Mouse (Mus musculus): ENCODE results near the gene Bmpr1b.

The Bmpr1b gene

DNA sequence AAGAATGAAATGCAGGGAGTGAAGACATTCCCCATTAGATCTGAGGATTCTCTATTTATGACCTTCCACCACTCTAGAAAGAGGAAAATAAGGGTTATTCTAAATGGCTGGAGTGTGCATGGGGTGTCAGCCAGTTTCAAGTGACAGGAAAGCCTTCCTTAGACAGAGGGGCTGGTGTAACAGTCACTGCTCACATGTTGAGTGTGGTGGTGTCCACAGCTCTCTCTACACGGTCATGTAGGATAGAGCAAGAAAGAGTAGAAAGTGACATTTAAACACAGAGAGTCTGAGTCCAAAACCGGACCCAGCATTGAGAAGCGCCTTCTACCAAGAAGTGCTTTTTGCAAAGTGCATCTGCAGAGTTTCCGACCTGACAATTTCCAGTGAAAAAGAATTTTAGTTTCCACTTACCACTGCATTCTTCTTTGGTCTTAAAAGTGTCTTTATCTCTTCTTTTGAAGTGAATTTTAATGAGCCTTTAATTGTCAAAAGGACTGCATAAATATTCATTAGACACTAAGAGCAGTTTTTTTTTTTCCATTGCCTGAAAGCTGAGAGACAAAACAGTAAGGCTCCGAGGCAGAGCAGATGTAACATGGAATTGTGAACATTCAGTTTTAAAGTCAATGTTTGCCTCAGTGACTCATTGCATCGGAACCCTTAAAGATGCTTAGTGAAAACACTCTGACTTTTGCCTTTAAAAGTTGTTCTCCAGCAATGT is 263.2 kb downstream of the Bmpr1b start:
- DNase-seq (ENCODE audit: low spot score), result no peak

DNA sequence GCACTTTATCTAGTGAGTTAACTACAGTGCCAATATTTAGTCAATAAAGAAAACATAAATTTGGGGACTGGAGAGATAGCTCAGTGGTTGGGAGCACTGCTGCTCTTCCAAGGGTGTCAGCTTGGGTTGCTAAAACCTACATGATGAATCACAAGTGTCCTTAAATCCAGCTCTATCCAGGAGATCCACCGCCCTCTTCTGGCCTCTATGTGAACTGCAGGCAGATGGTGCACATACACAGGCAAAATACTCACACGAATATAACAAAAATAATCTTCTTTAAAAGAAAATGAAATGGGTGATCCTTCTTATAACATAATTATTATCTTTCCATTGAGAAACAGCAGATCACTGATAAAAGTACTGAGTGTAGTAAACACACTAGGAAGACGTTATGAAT is 268.9 kb downstream of the Bmpr1b start:
- no peak for DNase-seq (ENCODE audit: low spot score)

DNA sequence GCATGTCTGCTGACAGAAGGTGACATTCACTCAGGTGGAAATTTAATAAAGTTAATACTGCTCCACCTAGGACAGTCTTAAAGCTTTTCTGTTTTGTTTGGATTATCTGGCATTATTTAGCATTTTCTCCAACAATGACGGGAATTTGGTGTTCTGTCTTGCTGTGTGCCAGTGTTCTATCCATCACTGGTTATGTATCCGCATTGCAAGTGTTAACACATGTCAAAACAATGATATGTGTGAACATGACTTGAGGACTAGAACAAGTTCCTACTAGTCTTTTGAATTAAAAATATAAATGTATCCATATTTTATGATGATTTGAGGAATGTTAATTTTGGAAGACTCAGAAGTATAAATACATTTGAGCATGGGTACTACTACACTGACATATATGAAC is 269.7 kb downstream of the Bmpr1b start:
- no peak for DNase-seq (ENCODE audit: low spot score)

DNA sequence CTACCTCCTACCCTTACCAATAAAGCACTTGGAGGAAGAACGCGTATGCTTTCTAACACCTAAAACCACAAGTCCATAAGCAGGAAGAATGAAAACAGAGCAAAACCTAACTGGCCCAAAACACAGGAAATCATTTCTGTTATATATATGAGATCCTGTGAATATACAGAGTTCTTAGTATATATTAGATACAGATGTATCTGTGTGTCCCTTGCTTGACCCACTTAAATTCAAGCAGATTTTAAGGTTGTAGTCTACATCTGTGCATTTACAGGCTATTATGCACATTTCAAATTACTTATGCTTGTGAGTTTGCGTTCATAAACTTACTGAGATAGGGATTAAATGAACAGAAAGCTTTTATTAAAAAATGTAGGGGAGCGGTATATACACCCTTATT is 271.5 kb downstream of the Bmpr1b start:
- no peak for DNase-seq (ENCODE audit: low spot score)

DNA sequence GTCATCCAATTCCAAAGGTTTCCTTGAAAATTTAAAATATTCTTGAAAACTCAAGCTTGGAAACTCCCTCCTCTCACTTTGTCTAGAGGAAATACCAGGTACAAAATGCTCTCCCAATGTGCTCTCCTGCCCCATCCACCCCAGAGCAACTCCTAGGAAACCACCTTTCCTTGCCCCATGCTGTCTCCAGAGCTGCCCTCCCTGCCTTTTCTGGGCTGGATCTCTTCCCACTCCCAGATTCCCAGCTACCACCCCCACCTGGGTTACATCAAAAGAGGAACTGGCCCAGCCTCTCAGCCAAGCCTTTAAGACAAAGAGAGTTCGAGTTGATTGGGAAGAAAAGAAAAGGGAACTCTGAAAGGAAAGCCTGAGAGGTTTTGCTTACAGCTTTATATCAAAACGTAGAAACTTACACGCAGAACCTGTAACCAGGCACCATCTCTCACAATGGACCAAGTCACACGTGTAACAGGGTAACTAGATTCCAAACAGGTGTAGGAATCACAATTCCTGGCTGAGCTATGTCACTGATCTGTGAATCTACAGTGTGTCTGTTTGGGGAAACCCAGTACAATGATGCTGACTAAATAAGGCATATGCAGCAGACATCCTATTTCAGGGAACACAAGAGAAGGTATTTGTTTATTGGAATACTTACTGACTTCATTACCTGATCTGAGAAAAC is 272.2 kb downstream of the Bmpr1b start:
- DNase-seq (ENCODE audit: low spot score), result no peak

DNA sequence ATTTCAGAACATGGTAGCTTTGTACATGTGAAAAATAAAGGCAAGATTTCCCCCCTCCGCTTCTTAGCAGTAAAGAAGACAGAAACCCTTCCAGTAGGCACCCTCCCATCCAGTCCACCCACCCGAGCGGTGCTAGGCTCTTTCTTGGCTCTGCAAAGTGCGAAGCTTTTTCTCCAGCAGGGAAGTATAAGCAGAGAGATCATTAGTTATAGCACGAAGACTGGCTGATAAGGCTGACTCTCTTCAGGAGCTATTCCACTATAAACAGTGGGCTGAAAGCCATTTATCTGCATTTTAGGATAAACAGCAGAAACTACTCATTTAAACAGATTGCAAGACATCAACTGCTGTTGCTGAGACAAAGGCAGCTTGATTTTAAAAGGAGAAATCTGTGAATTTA is 274.1 kb downstream of the Bmpr1b start:
- DNase-seq (ENCODE audit: low spot score), result no peak

DNA sequence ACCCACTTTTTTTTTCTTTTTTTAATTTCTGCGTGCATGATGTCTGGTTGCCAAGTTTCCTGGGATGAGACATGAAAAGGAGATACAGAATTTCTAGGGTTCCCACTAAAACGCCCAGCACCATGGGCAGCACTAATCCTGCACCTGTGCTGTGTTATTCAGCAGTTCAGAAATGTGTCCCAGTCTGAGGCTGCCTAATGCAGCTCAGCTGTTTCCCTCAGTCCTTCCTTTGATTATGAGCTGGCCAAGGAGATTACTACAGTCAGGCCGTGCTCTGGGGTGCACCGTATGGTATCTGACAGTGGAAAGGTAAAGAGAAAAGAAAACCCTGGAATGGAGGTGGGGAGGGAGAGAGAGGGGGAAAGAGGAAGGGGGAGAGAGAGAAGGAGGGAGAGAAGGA is 278.6 kb downstream of the Bmpr1b start:
- DNase-seq (ENCODE audit: low spot score), result no peak

DNA sequence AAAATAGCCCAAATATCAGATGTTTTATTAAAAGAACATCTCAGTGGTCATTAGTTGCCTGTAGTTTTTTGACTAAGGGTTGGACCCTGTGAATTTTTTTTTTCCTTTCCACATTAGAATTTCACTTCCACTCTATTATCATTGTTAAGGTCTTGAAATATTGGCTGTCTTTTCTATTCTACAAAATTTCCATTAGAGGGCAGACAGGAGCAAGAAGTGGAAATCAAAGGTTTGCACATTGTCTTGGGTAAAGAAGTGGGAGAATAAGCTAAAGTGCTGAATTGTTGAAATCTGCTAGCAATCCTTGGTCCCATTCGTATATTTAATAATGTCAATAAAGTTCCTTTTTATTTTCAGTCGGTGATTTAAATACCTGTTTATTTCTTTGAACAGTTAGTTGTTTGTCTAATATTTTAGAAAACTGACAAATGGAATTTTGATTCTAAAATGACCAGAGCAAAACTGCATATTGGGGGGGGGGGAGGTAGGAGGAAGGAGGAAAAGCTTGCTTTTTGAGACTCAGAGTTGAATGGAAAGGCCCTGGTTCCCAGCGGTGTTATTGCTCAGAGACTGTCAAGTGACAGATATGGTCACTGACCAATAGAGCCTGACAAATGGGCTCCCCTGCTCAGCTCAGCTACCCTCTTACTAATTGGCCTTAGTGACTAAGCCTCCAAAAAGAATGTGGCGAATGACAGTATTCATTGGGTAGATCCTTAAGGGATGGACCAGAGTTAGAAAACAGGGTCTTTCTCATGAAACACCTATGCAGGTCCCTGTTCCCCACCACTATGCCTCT is 281.6 kb downstream of the Bmpr1b start:
- DNase-seq (ENCODE audit: low spot score), result no peak

DNA sequence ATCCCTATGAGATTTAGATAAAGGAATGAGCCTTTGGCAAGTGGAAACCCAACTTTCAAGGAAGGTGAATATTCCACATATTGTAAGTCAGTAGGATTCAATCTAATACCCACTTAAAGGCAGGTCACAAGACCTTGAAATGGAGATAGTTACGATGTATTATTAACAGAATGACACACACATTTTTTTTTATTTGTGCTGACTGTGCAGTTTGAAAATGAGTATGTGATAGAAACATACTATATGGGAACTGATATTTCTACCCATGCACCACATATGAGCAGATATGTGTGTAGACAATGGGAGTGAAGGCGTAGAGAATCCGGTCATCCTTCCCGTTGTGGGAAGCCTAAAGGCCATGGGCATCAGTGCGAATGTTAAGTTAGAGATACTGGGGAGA is 285.0 kb downstream of the Bmpr1b start:
- no peak for DNase-seq (ENCODE audit: low spot score)

DNA sequence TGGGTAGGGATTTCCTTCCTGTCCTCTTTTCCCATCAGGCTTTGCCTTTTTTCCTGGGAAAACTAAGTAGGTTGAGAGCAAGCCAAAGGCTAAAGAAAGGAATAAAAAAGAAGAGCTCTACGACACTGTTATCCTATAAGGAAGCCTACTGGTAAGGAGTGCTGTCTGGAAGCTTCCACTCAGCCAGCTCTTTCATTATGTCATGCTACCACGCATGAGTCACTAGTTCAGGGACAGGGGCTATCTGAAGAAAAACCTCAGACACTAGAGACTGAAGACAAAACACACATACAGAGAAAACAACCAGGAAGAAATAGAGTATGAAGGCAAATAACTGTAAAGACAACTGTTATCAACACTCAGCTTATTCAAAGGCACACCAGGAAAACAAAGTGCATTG is 286.7 kb downstream of the Bmpr1b start:
- no peak for DNase-seq (ENCODE audit: low spot score)

DNA sequence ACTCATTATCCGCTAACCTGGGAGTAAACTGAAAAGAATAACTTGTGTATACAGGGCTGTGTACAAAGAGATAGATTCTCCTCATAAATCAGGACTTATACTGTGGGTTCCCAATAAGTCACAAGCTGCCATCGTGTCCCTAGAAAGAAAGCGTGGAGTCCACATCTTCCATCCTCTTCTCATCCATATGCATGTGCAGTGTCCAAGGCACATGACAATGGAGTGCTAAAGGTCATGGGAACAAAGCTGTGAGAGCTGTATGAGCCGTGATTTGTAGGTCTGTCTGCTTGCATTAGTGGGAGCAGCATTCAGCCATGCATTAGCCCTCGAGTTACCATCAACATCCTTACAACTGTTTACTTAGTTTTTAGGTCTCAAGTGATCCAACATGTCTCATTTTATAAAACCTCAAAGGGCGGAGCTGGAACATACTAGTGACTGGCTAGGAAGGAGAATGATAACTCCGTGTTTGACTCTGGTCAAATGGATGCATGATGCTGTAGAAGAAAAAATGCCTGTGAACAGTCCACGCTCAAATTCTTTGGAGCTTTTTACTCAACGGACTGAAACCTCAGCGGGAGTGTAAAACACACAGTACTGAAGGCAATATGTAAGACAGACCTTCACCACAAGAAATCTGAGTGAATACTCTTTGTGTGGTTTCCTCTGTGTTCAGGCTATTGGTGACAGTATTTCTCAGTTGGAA is 296.7 kb downstream of the Bmpr1b start:
- DNase-seq (ENCODE audit: low spot score), result no peak

DNA sequence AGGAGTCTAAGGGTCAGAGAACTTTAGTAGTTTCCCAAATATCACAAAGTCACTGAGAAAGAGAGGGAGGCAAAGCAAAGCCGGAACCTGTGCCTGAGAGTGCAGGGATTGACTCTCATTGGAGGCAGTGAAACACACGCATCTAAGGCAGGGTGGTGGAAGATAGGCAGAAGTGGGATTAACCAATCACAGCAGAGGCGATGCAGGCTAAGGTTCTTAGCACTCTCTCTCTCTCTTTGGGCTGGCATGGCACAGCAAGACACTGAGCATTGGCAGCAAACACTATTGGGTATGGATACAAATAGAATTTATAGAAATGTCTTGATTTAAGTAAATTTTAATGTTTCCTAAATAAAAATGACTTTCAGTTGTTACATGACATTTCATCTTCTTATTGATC is 297.4 kb downstream of the Bmpr1b start:
- no peak for DNase-seq (ENCODE audit: low spot score)

DNA sequence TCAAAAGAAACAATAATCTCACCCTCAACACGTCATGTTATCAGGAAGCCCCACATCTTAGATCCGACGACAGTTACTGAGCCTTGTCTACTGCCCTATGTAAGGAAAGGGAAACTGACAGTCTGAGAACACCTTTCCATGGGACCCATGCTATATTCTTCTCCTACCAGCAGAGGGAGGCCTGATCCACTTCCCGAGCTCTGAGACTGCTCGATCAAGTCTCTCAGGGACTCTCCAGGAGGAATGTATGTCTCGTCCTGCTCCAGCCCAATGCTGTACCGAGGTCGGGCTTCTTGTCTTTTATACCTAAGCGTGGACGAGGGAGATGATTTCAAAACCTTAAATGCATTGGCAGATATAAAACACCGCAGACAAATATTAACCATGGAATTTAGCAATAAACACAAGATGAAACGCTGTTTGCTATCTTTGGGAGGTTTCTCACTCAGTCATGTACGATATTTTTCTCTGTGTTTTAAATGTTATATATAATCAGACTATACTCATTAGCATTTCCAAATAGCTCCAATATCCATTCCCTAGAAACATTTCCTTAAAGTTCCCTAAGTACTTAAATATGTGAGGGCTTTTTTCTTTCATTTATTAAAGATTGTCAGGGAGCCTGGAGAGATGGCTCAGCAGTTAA is 306.3 kb downstream of the Bmpr1b start:
- DNase-seq (ENCODE audit: low spot score), result no peak

DNA sequence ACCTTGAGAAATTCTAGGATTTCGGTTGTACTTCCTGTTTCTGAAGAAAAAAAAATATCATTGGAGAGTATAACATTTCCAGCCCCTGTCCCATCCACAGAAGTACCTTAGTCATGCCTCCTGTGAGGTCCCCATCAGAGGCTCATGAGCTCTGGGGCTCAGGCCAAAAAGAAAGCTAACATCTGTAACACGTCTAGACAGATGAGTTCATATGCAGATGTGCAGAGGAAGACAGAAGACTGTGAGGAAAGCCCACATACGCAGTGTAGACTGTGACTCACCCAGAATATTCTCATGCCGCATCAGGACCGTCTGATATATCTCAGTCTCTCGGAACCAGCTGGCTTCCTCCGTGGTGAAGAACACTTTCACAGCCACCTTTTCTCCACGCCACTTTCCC is 312.1 kb downstream of the Bmpr1b start:
- DNase-seq (ENCODE audit: low spot score), result no peak

DNA sequence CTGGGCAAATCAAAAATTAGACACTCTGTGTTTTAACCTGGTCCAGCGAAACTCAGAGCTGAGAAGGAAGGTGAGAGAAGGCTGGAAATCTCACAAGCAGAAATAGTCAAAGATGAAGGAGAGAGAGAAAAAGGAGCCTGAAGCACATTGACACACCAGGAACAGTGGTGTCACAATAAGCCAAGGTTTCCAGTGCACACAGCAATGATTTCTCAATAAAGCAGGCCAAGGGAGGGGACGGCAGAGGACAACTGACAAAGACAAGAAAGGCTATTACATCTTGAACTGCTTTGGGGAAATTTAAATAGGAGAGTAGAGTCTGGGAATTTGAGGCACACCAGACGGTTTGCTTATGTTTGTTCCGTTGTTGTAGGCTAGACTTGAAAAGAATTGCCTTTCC is 314.9 kb downstream of the Bmpr1b start:
- no peak for DNase-seq (ENCODE audit: low spot score)

DNA sequence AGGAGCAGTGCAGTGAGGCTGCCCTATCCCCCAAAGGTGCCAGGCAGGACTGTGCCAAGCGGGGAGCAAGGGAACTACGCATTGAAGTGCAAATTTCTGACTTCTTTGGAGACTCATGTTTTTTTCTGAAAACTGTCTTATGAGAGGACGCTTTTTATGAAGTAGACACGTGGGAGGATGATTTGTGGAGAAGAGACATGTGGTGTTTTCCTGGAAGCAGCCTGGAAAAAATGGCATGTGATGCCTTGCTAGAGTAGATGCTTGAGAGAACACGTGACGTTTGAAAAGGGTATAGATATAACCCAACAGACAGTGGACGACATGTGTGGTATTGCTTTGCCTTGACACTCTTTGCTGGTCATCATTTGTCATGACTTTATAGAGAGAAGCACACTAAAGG is 319.1 kb downstream of the Bmpr1b start:
- DNase-seq (ENCODE audit: low spot score), result no peak

DNA sequence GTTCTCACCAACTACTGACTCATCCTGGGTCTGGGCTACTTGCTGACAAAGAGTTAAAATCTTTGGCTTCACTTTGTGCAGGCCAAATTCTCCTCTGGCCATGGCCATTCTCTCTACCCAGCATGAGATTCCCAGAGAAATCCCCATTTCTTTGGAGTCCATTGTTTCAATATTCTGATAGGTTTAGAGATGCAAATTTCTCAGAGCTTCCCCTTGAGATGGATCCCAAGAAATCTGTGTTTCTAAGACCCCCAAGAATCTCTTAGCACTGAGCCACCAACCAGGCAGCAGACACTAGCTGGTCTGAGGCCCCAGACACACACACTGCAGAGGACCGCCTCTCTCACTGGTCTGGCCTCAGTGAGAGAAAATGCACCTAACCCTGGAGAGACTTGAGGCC is 320.0 kb downstream of the Bmpr1b start:
- no peak for DNase-seq (ENCODE audit: low spot score)

DNA sequence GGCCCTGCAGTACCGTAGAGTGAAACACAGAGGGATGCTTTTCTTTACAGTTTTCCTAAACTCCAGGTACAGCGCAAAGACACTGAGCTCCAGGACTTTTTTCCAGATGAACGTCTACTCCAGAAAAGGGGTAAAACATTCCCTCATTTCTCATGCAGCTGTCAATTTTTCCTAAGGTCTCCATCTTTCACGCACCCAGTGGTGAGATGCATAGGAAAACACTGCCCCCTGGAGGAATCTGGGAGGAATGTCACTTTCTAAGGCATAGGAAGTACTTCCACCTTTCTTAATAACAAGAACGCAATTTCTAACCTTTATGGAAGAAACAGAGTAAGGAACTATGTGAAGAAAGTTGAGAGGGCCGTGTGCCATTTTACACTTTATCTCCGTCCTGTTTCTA is 330.4 kb downstream of the Bmpr1b start:
- DNase-seq (ENCODE audit: low spot score), result no peak

DNA sequence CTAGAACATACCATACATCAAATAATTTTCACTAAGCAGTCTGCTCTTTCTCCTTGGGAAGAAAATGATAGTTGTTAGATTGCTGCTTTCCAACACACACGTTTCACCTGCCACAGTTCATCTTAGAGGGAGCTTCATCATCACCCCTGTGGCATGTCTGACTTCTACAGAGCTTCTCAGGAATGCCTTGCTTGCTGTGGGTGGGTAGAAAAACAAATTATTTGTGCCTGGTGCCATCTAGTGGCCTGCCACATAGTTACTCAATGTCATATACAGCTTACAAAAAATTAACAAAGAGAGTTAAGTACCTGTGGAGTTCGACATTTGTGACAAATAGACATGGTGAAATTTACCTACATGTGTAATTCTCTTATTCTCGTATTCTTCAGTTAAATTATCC is 338.1 kb downstream of the Bmpr1b start:
- no peak for DNase-seq (ENCODE audit: low spot score)

DNA sequence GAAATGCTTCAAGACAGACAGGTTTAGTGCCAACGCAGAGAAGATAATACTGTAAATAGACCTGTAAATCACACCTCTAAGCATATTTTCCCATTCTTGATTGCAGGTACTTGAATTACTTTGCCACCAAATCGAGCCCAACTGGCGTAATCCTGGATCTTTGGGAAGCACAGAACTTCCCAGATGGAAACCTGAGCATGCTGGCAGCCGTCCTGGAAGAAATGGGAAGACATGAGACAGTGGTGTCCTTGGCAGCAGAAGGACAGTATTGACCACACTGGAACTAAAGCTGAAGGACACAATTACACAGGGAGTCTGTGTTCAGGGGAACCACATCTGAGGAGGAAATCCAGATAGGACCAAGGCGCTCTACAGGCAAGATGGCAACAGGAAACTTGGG is 340.9 kb downstream of the Bmpr1b start:
- DNase-seq (ENCODE audit: low spot score), result no peak

DNA sequence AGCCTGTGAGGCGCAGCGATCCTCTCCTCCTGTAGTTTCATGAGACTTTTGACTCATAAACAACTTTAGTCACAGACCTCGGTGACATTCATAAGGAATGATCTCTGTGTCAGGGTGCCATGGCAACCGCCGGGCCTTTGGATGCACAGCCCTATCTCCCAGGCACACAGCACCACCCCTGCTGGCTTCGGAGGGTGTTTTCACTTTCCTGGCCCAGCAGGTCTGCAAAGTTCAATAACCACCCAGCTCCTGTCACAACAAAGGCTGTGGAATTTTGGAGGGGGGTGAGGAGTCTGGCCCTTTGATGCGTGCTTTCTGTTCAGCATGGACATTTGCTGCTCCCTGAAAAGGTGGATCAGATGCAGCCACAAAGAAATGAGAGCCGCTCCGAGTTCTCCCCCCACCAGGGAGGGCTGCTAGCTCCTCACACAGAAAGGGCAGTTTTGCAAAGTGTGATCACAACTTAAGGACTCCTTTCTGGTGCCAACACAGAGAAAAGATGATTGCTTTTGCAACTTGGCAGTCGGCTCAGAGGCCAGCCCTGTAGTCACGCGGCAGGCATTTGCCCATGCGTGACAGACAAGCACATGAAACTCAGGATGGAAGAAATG is 349.8 kb downstream of the Bmpr1b start:
- no peak for DNase-seq (ENCODE audit: low spot score)
